Mouse (Mus musculus) ES-Bruce4 (cell line): Measurements from ENCODE around the gene Mki67.

ENCODE experiments used
- CTCF ChIP-seq: IDR thresholded peaks from one replicate; pipeline ENCODE4 v1.8.1; 2011; ENCODE audit warnings: low read depth, low read length
- EP300 ChIP-seq: IDR thresholded peaks from 2 replicates; pipeline ENCODE4 v1.6.1; 2011; ENCODE audit warnings: low read depth, low read length; ENCODE audit not compliant: insufficient read depth
- POLR2A ChIP-seq: IDR thresholded peaks from one replicate; pipeline ENCODE4 v1.8.1; 2011; ENCODE audit warnings: low read length; ENCODE audit not compliant: insufficient read depth

- no peak for TF ChIP-seq POLR2A
- no peak for TF ChIP-seq CTCF
- TF ChIP-seq EP300, result no peak
Measured at GRCm38 (mm10) chr7:135736581-135736886, 20.4 kb upstream of the Mki67 start.
